Mouse (Mus musculus) kidney, adult 2 months (tissue): ENCODE data around the gene Hdac5.

Source experiments
- CTCF ChIP-seq: fragments of 200-500 bp; conservative IDR thresholded peaks from 2 replicates; pipeline ENCODE4 v1.5.1; 2011; ENCODE audit warnings: low read depth, mild to moderate bottlenecking, control low read depth, low read length, moderate library complexity, mixed read lengths; ENCODE audit not compliant: insufficient read depth, insufficient read length
- POLR2A ChIP-seq: fragments of 200-500 bp; IDR thresholded peaks from one replicate; pipeline ENCODE4 v1.6.1; 2011; ENCODE audit warnings: low read depth, low read length, control low read depth

- TF ChIP-seq POLR2A (no peak), CTCF (no peak)
These were observed 85.0 kb downstream of the Hdac5 start for GRCm38 (mm10) chr11:102144957-102145470.
